In the genomic region with DNA sequence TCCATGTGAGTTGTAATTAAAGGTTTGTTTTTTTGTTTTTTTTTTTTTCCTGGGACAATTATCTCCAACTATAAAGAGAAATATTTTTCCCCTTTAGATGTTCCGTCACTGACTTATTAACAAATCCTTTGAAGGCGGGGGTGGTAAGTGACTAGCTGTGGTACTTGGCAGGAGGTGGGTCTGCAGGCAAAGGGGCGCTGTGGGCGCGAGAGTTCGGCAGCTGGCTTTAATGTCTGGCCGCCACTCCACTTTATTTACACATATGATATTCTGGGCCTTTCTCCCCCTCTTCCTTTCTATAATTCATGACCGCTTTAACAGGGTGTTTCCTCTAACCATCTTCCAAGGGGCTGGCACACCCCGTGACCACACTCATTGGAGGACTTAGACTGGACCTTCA, we compare ENCODE assay signal across 28 mouse cellular contexts. TPM values are rescaled to one million over a fixed set of nuclear protein-coding genes. Genes with fewer than 3 reads are reported as not detected.
DNase-seq lines count a peak whose midpoint lies in the region; ATAC-seq and TF ChIP-seq lines count a peak whose summit lies in the region.
"Had no signal": no experiment of that assay in that cellular context is flagged by ENCODE, and none has a peak within 500 bp of the region (broad histone marks: within the 10 kb centered on the region; RNA-seq: fewer than 3 reads in every experiment).

No protein-coding gene starts in this region.

- H3K36me3 ChIP-seq in forebrain, embryonic 13.5 days (ENCODE audit: poor library complexity, severe bottlenecking) = no peaks in the 10 kb centered on the region
- H3K36me3 ChIP-seq in forebrain, embryonic 11.5 days (ENCODE audit: control insufficient read depth, insufficient read depth, low read length) = no peaks in the 10 kb centered on the region
- H3K36me3 ChIP-seq in limb, embryonic 13.5 days = no peaks in the 10 kb centered on the region
- H3K36me3 ChIP-seq in limb, embryonic 10.5 days = no peaks in the 10 kb centered on the region
- no peaks in the 10 kb centered on the region for H3K36me3 ChIP-seq in midbrain, embryonic 14.5 days (ENCODE audit: control insufficient read depth, insufficient read depth, low read length)
- H3K36me3 ChIP-seq: embryonic facial prominence, embryonic 15.5 days; heart, embryonic 13.5 days; kidney, embryonic 15.5 days; liver, embryonic 13.5 days had no signal

- no peaks in the 10 kb centered on the region for H3K9me3 ChIP-seq in forebrain, embryonic 13.5 days (replicated peaks)
- H3K9me3 ChIP-seq in forebrain, embryonic 11.5 days (ENCODE audit: control insufficient read depth, low read length) = no peaks in the 10 kb centered on the region
- H3K9me3 ChIP-seq in limb, embryonic 13.5 days = no peaks in the 10 kb centered on the region
- no peaks in the 10 kb centered on the region for H3K9me3 ChIP-seq in limb, embryonic 10.5 days (replicated peaks)
- H3K9me3 ChIP-seq in midbrain, embryonic 14.5 days (ENCODE audit: control insufficient read depth, low read length) = no peaks in the 10 kb centered on the region
- H3K9me3 ChIP-seq: embryonic facial prominence, embryonic 15.5 days; heart, embryonic 13.5 days; kidney, embryonic 15.5 days; liver, embryonic 13.5 days; megakaryocyte, embryonic 14.5 days had no signal

- no peak overlapping the region for H3K9ac ChIP-seq in forebrain, embryonic 13.5 days
- no peak overlapping the region for H3K9ac ChIP-seq in forebrain, embryonic 11.5 days (ENCODE audit: low read length)
- H3K9ac ChIP-seq in limb, embryonic 13.5 days = no peak overlapping the region
- H3K9ac ChIP-seq in midbrain, embryonic 14.5 days (replicated peaks; ENCODE audit: low read length) = no peak overlapping the region
- H3K9ac ChIP-seq: embryonic facial prominence, embryonic 15.5 days; heart, embryonic 13.5 days; kidney, embryonic 15.5 days; liver, embryonic 13.5 days had no signal

- ATAC-seq in forebrain, embryonic 13.5 days = no peak
- no peak for ATAC-seq in forebrain, embryonic 11.5 days (replicated peaks; ENCODE audit: low FRiP score)
- ATAC-seq in limb, embryonic 13.5 days (ENCODE audit: low FRiP score, low read depth) = no peak
- ATAC-seq in midbrain, embryonic 14.5 days (ENCODE audit: low FRiP score, low TSS enrichment) = no peak

- no peak for TF ChIP-seq POLR2A in brain, embryonic 14.5 days (IDR thresholded peaks at IDR 0.05; ENCODE audit: borderline replicate concordance, extremely low read depth, insufficient read depth, insufficient read length, poor library complexity, severe bottlenecking)

- no peak overlapping the region for H3K4me2 ChIP-seq in forebrain, embryonic 13.5 days
- H3K4me2 ChIP-seq in forebrain, embryonic 11.5 days (ENCODE audit: low read depth, low read length, severe bottlenecking) = no peak overlapping the region
- H3K4me2 ChIP-seq in limb, embryonic 13.5 days (replicated peaks) = 0 out of 2 replicates have a peak overlapping the region, but pooled peaks have one; percentile 11
- H3K4me2 ChIP-seq in midbrain, embryonic 14.5 days (ENCODE audit: low read length) = no peak overlapping the region
- H3K4me2 ChIP-seq: embryonic facial prominence, embryonic 15.5 days; heart, embryonic 13.5 days; kidney, embryonic 15.5 days; liver, embryonic 13.5 days had no signal

- no peak for TF ChIP-seq CTCF in brain, embryonic 14.5 days (IDR thresholded peaks at IDR 0.05; ENCODE audit: borderline replicate concordance, extremely low read depth, insufficient read depth, insufficient read length)

- no peak overlapping the region for H3K4me3 ChIP-seq in forebrain, embryonic 13.5 days
- H3K4me3 ChIP-seq in forebrain, embryonic 11.5 days (ENCODE audit: low read depth, low read length) = no peak overlapping the region
- H3K4me3 ChIP-seq in limb, embryonic 13.5 days = no peak overlapping the region
- no peak overlapping the region for H3K4me3 ChIP-seq in limb, embryonic 10.5 days
- H3K4me3 ChIP-seq in midbrain, embryonic 14.5 days (replicated peaks; ENCODE audit: low read depth, low read length) = no peak overlapping the region
- H3K4me3 ChIP-seq: embryonic facial prominence, embryonic 15.5 days; heart, embryonic 13.5 days; kidney, embryonic 15.5 days; liver, embryonic 13.5 days; megakaryocyte, embryonic 14.5 days; myocyte had no signal

- no peak for DNase-seq in forebrain, embryonic 11.5 days (ENCODE audit: low spot score)
- DNase-seq in limb, embryonic 10.5 days (ENCODE audit: low spot score) = no peak
- peak; percentile 76 for DNase-seq in brain, embryonic 14.5 days (ENCODE audit: low read depth)
- peak; percentile 55 for DNase-seq in midbrain, embryonic 14.5 days
- DNase-seq in spleen, postnatal 36 days (ENCODE audit: low spot score in 2 of 2) = no peak
- DNase-seq in cerebellum, adult 9-10 months = no peak
- DNase-seq: adrenal gland, postnatal 25 days; cerebellum, adult 9-11 months; gastrocnemius, postnatal 14 days; heart, adult 18-20 months; heart, postnatal 14 days; kidney, adult 11 months; kidney, postnatal 36 days; liver, embryonic 13.5 days; lung, adult 2 months; lung, postnatal 36 days; right cerebral cortex, postnatal 25 days; spleen, adult 18-20 months; thymus, postnatal 14 days had no signal

- H3K27ac ChIP-seq in forebrain, embryonic 13.5 days = peak overlapping the region; percentile 49; the same call in 1 of the 2 replicates
- H3K27ac ChIP-seq in forebrain, embryonic 11.5 days (ENCODE audit: low read depth, low read length) = no peak overlapping the region
- H3K27ac ChIP-seq in limb, embryonic 13.5 days = no peak overlapping the region
- no peak overlapping the region for H3K27ac ChIP-seq in limb, embryonic 10.5 days
- peak overlapping the region; percentile 76; the same call in 1 of the 2 replicates for H3K27ac ChIP-seq in midbrain, embryonic 14.5 days (replicated peaks; ENCODE audit: low read depth, low read length)
- H3K27ac ChIP-seq: embryonic facial prominence, embryonic 15.5 days; heart, embryonic 13.5 days; kidney, embryonic 15.5 days; liver, embryonic 13.5 days had no signal

- WGBS in forebrain, embryonic 13.5 days = 53% methylated on average over 9 of the region's 9 CpGs
- WGBS in forebrain, embryonic 11.5 days = 78% methylated on average over 9 of the region's 9 CpGs
- 17% methylated on average over 9 of the region's 9 CpGs for WGBS in limb, embryonic 13.5 days
- WGBS in limb, embryonic 10.5 days = 40% methylated on average over 9 of the region's 9 CpGs
- WGBS in midbrain, embryonic 14.5 days = 37% methylated on average over 9 of the region's 9 CpGs

- peaks cover 24% of the 10 kb centered on the region for H3K4me1 ChIP-seq in forebrain, embryonic 13.5 days
- peaks cover 7% of the 10 kb centered on the region; the same call in 1 of the 2 replicates for H3K4me1 ChIP-seq in forebrain, embryonic 11.5 days (replicated peaks; ENCODE audit: control insufficient read depth, insufficient read depth, low read length)
- H3K4me1 ChIP-seq in limb, embryonic 13.5 days = peaks cover 16% of the 10 kb centered on the region
- H3K4me1 ChIP-seq in limb, embryonic 10.5 days = peaks cover 47% of the 10 kb centered on the region
- peaks cover 28% of the 10 kb centered on the region for H3K4me1 ChIP-seq in midbrain, embryonic 14.5 days (ENCODE audit: control insufficient read depth, insufficient read depth, low read length)
- H3K4me1 ChIP-seq: megakaryocyte, embryonic 14.5 days had no signal

- H3K27me3 ChIP-seq in forebrain, embryonic 13.5 days = 0 out of 2 replicates have a peak, but pooled peaks cover 6% of the 10 kb centered on the region
- no peaks in the 10 kb centered on the region for H3K27me3 ChIP-seq in forebrain, embryonic 11.5 days (ENCODE audit: control insufficient read depth, insufficient read depth, low read length)
- H3K27me3 ChIP-seq in limb, embryonic 13.5 days = peaks cover 42% of the 10 kb centered on the region
- peaks cover 76% of the 10 kb centered on the region for H3K27me3 ChIP-seq in limb, embryonic 10.5 days (ENCODE audit: low read depth, poor library complexity, severe bottlenecking)
- no peaks in the 10 kb centered on the region for H3K27me3 ChIP-seq in midbrain, embryonic 14.5 days (ENCODE audit: control insufficient read depth, insufficient read depth, low read length)
- H3K27me3 ChIP-seq: embryonic facial prominence, embryonic 15.5 days had no signal

RNA-seq across cellular contexts. Expression of gene 3100002H09Rik, which starts 5.4 kb away (rescaled TPM):
- polyA plus RNA-seq in forebrain, embryonic 13.5 days (2015; fragmentation: Nextera tagmentation; extraction: Ambion mirVana) = 0.84 and 1.0 TPM in 2 replicates
- 0.67 TPM in 1 of 2 replicates, not detected in the other for polyA plus RNA-seq in forebrain, embryonic 11.5 days (2014; fragmentation: Nextera tagmentation; extraction: Ambion mirVana)
- polyA plus RNA-seq in limb, embryonic 13.5 days (2015; fragmentation: Nextera tagmentation; extraction: Ambion mirVana) = 0.23 TPM in 2 replicates
- polyA plus RNA-seq in limb, embryonic 10.5 days (2016; fragmentation: Nextera tagmentation; extraction: Ambion mirVana) = not detected in 2 replicates
- polyA plus RNA-seq in brain, embryonic 14.5 days (2012; rRNA removed) = 0.08 and 0.36 TPM in 2 replicates
- polyA plus RNA-seq in midbrain, embryonic 14.5 days (2014; fragmentation: Nextera tagmentation; extraction: Ambion mirVana) = 0.61 and 0.84 TPM in 2 replicates
- polyA plus RNA-seq: kidney, embryonic 15.5 days; limb, embryonic 14.5 days; liver, embryonic 13.5 days; lung, adult 2 months; myocyte; testis, adult 2 months had no signal

RNA-seq across cellular contexts. Expression of gene Pou3f1, which starts 40.6 kb away (rescaled TPM):
- polyA plus RNA-seq in forebrain, embryonic 13.5 days (2015; fragmentation: Nextera tagmentation; extraction: Ambion mirVana) = 12.0 and 13.2 TPM in 2 replicates
- polyA plus RNA-seq in forebrain, embryonic 11.5 days (2014; fragmentation: Nextera tagmentation; extraction: Ambion mirVana) = 8.6 and 11.7 TPM in 2 replicates
- 0.75 and 0.99 TPM in 2 replicates for polyA plus RNA-seq in limb, embryonic 13.5 days (2015; fragmentation: Nextera tagmentation; extraction: Ambion mirVana)
- 0.04 and 0.13 TPM in 2 replicates for polyA plus RNA-seq in limb, embryonic 10.5 days (2016; fragmentation: Nextera tagmentation; extraction: Ambion mirVana)
- 21.3 and 23.1 TPM in 2 replicates for polyA plus RNA-seq in brain, embryonic 14.5 days (2012; rRNA removed)
- polyA plus RNA-seq in midbrain, embryonic 14.5 days (2014; fragmentation: Nextera tagmentation; extraction: Ambion mirVana) = 21.7 and 22.6 TPM in 2 replicates
- polyA plus RNA-seq: liver, embryonic 13.5 days had no signal

Comparison
In these comparisons a context has a peak if more than half of its experiments do, and no peak if none do; other contexts are left out.
1. H3K27ac ChIP-seq: peak in forebrain, embryonic 13.5 days (single experiment) and midbrain, embryonic 14.5 days (single experiment); none in forebrain, embryonic 11.5 days (single experiment), limb, embryonic 13.5 days (single experiment) and limb, embryonic 10.5 days (single experiment).
2. DNase-seq: peak in brain, embryonic 14.5 days (single experiment) and midbrain, embryonic 14.5 days (single experiment); none in forebrain, embryonic 11.5 days (single experiment), limb, embryonic 10.5 days (single experiment), spleen, postnatal 36 days (0 of 2) and cerebellum, adult 9-10 months (single experiment).